Mouse (Mus musculus): ENCODE measurements at regions not wholly inside any gene's neighbourhood (a gene's known extent, or its start where the extent isn't known, plus 50 kb on each side); places are given as distances from the start of the nearest gene placed in this dataset.
"Not testable (repeated sequence)": the region's sequence is repeated elsewhere in the genome, so short reads cannot be mapped to it uniquely, and the experiment has no call there.

- DNase-seq: no peak
Observed at GRCm38 (mm10) chr4:143055371-143055770, 157.4 kb downstream of the Prdm2 start.

- no peak for DNase-seq
Observed at GRCm38 (mm10) chr4:143053029-143053428, 159.8 kb downstream of the Prdm2 start.

- no peak for DNase-seq
Observed at GRCm38 (mm10) chr4:143051205-143051604, 161.6 kb downstream of the Prdm2 start.

GRCm38 (mm10) chr4:143045245-143045644 is 167.6 kb downstream of the Prdm2 start:
- no peak for DNase-seq

- DNase-seq: no peak
Observed at GRCm38 (mm10) chr4:143042806-143043205, 170.0 kb downstream of the Prdm2 start.

GRCm38 (mm10) chr4:143038626-143039025 is 174.2 kb downstream of the Prdm2 start:
- DNase-seq: no peak

DNA sequence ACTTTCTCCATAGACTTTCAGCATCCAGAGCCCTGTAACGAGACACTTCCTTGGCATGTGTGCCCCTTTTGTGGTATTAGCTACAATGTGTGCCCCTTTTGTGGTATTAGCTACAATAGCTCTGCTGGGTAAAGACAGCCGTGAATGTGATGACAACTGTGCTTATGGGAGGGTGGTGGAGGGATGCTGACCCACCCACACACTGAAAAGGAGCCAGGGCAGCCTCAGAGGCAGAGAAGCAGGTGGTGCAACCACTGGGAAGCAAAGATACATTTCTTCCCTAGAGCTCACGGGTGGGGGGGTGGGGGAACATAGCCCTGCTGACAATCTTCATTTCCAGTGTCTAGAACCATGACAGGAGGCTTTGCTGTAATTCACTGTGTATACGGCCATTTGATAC is 176.1 kb downstream of the Prdm2 start:
- DNase-seq: no peak

GRCm38 (mm10) chr4:143035089-143035488 is 177.7 kb downstream of the Prdm2 start:
- DNase-seq: not testable (repeated sequence)

DNA sequence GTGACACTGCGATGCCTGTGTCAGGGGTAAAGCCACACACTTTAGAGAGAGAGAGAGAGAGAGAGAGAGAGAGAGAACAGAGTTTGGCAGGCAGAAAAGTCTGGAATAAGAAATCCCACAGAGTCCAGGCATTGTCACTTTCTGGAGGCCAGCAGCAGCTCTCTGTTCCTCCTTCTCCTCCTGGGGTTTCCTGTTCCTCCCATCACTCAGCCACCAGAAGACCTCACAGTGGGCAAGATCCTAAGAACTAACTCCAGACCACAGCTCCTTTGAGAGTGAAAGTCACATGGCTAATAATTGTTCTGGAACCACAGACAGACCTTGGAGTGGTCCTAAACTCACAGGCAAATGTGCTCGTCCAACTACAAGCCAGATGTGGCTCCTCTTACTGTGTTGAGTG is 178.5 kb downstream of the Prdm2 start:
- not testable (repeated sequence) for DNase-seq

DNA sequence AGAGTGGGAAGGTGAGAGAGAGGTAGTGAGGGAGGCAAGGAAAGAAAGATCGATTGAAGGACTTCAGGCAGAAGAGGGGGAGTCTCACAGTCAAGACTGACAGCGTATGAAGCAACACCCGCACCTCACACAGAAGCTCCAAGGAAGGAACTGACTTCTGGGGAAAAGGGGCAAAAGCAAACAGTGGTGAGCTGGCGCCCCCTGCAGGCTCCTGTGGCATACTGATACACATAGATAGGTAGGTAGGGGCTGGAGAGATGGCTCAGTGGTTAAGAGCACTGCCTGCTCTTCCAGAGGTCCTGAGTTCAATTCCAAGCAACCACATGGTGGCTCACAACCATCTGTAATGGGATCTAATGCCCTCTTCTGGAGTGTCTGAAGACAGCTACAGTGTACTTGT is 183.0 kb downstream of the Prdm2 start:
- DNase-seq: not testable (repeated sequence)

GRCm38 (mm10) chr4:143027292-143027691 is 185.5 kb downstream of the Prdm2 start:
- peak; percentile 40 for DNase-seq

GRCm38 (mm10) chr4:143021242-143021881 is 191.4 kb downstream of the Prdm2 start:
- DNase-seq: peak; percentile 40

DNA sequence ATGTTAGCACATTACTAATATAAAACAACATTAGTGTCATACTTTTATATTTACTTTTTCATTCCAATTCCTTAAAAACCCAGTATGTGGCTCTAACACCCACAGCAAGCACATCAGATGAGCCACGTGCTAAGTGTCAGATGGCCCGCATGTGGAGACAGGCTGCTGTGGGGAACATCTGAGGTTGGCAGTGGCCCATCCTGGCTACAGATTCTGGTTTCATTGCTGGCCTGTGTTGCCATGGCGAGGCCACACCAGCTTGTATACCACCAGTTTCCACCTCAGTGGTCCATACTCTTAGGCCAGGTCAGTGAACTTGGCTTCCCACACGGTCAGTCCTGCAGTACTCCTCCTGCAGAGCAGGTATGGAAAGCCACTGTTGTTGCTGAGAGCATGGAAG is 192.1 kb downstream of the Prdm2 start:
- DNase-seq: peak; percentile 14

- peak; percentile 30 for DNase-seq
Observed at GRCm38 (mm10) chr4:143012900-143013299, 199.9 kb downstream of the Prdm2 start.

DNA sequence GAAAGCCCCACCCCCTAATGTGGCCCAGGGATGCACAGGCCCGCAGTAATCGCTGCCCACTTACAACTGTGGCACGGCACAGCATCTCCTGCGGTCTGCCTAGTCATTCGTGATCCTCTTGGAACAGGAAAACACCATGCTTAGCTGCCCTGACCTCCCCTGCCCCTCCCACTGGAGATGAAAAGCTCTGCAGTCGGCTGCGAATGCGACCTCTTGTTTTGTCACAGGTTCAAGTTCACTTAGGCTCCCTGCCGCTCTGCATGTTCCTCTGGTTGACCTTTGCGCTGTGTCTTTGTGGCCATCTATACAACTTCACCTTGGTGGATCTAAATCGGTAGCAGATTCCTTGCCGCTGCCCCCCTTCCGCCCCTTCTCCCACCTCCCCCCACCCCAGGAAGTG is 210.8 kb downstream of the Prdm2 start:
- no peak for DNase-seq

GRCm38 (mm10) chr4:143001486-143001885 is 211.3 kb downstream of the Prdm2 start:
- DNase-seq: no peak

DNA sequence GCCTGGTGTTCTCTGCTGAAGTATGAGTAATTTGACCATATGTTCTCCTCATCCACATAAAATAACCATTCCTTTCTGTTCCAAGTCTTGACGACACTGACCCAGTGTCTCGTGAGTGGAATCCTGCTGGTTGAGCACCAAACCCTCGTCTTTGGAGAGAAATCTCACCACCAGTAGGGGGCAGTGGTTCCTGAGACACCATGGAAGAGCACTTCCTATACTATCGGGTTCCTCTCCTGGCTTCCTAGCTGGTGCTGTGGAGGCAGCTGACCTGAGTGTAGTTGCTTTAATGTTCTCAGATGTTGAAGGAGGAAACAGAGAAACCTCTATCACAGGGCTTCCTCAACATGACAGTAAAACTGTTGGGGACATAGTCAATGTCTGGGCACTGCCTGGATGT is 216.4 kb downstream of the Prdm2 start:
- DNase-seq: no peak

DNA sequence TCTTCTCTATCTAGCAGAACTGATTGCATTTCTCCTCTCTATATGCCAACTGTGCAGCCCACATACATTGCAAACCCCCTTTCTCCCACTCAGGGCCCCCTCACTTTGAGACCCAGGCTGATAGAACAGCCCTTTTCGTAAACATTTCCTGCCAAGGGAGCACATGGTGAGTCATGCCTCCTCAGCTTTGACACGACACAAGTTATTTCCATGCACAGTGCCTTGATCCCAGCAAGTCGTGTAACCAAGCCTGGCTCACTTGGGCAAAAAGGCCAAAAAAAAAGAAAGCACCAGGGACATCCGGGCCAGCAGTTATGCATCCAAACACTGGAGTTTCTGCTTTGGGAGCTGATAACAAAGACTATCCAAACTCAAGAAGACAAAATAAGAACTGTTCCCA is 221.4 kb downstream of the Prdm2 start:
- DNase-seq: no peak

DNA sequence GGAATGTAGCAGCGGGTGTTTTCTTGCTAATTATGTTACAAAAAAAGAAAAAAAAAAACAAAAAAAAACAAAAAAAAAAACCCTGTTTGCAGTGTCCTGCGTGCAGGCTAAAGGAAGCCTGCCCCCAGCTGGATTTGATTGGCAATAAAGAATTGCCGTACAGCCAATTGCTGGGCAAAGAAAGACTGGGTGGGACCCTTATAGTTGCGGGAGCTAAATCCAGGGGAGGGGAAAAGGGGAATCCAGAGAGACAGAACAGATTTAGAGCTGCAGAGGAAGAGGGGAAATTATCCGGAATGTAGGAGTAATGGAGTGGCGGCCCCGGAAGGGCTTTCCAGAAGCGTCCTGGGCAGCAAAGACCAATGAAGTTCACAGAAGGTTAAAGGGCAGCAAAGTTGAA is 223.6 kb downstream of the Prdm2 start:
- DNase-seq: no peak

- no peak for DNase-seq
Observed at GRCm38 (mm10) chr4:142983295-142983624, 229.5 kb downstream of the Prdm2 start.

- no peak for DNase-seq
Observed at GRCm38 (mm10) chr4:142982585-142983294, 230.1 kb downstream of the Prdm2 start.

DNA sequence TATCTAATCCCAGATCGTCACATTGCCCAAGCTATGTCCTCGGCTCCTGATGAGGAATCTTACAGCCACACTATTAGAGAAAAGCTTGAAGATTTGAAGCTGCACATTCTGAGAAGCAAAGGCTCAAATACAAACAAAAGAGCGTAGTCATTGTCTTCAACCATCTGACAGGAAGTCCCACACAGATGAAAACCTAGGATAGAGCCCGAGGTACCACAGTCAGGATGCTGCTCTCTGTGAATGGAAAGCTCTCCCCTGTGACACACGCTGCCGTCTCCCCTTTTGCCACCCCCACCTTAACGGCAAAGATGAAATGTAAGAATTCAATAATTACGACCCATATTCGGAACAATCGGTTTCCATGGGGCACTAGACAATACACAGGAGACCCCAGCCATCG is 237.2 kb downstream of the Prdm2 start:
- no peak for DNase-seq

GRCm38 (mm10) chr4:142970040-142970439 is 242.8 kb downstream of the Prdm2 start:
- peak; percentile 36 for DNase-seq

GRCm38 (mm10) chr4:142967604-142968003 is 245.2 kb downstream of the Prdm2 start:
- no peak for DNase-seq
